Mouse (Mus musculus) retina, postnatal 7 days (tissue): ENCODE measurements around the gene Enpp3.

Experiments
- DNase-seq: peaks from one replicate; pipeline ENCODE4 v3.0.0-alpha.2; 2012; ENCODE audit warnings: low read depth, low spot score

Gene Enpp3

GRCm38 (mm10) chr10:24842676-24843075 is at the start of gene Enpp3:
TSS of gene Enpp3 (minus strand) at chr10:24842823.
- DNase-seq, result no peak

- DNase-seq, result no peak
Measured at GRCm38 (mm10) chr10:24888343-24888742, 45.7 kb upstream of the Enpp3 start.

- no peak for DNase-seq
Measured at GRCm38 (mm10) chr10:24886008-24886407, 43.4 kb upstream of the Enpp3 start.

GRCm38 (mm10) chr10:24873624-24874023 is 31.0 kb upstream of the Enpp3 start:
- no peak for DNase-seq

- DNase-seq, result peak; percentile 96
Measured at GRCm38 (mm10) chr10:24869760-24870290, 27.2 kb upstream of the Enpp3 start, which contains the start of gene Med23. TSS of gene Med23 (plus strand) at chr10:24869986.

GRCm38 (mm10) chr10:24864434-24864833 is 21.8 kb upstream of the Enpp3 start:
- no peak for DNase-seq

- no peak for DNase-seq
Measured at GRCm38 (mm10) chr10:24863146-24863545, 20.5 kb upstream of the Enpp3 start.

- DNase-seq, result no peak
Measured at GRCm38 (mm10) chr10:24841998-24842397, 625 bp downstream of the Enpp3 start.

GRCm38 (mm10) chr10:24840795-24841194 is 1.8 kb downstream of the Enpp3 start:
- DNase-seq, result no peak

- no peak for DNase-seq
Measured at GRCm38 (mm10) chr10:24836366-24837038, 6.1 kb downstream of the Enpp3 start.

GRCm38 (mm10) chr10:24835702-24836342 is 6.8 kb downstream of the Enpp3 start:
- no peak for DNase-seq

GRCm38 (mm10) chr10:24834634-24835371 is 7.8 kb downstream of the Enpp3 start:
- no peak for DNase-seq

- DNase-seq, result no peak
Measured at GRCm38 (mm10) chr10:24832306-24832705, 10.3 kb downstream of the Enpp3 start.

- no peak for DNase-seq
Measured at GRCm38 (mm10) chr10:24831377-24832095, 11.1 kb downstream of the Enpp3 start.

GRCm38 (mm10) chr10:24830448-24830847 is 12.2 kb downstream of the Enpp3 start:
- no peak for DNase-seq

GRCm38 (mm10) chr10:24828136-24828535 is 14.5 kb downstream of the Enpp3 start:
- no peak for DNase-seq

GRCm38 (mm10) chr10:24826130-24826529 is 16.5 kb downstream of the Enpp3 start:
- no peak for DNase-seq

- DNase-seq, result no peak
Measured at GRCm38 (mm10) chr10:24825456-24826081, 17.1 kb downstream of the Enpp3 start.

GRCm38 (mm10) chr10:24824621-24825020 is 18.0 kb downstream of the Enpp3 start:
- no peak for DNase-seq

- DNase-seq, result no peak
Measured at GRCm38 (mm10) chr10:24823697-24824535, 18.7 kb downstream of the Enpp3 start.
